Mouse (Mus musculus) heart, embryonic 12.5 days (tissue): ENCODE data around the gene Lipa. TPM values are rescaled to one million over a fixed set of nuclear protein-coding genes. Genes with fewer than 3 reads are reported as not detected.

Source experiments
- ATAC-seq: fragments of 200-750 bp; cut with Nextera tagmentation; 2 replicates; pipeline ENCODE4 v1.8.0; 2017; ENCODE audit warnings: moderate TSS enrichment, moderate library complexity; ENCODE audit not compliant: insufficient number of reproducible peaks, low FRiP score
- H3K27ac ChIP-seq: fragments of 300-500 bp; sonication (generic); 2 replicates; pipeline ENCODE4 v1.5.1; 2016; ENCODE audit warnings: mild to moderate bottlenecking, moderate library complexity; ENCODE audit not compliant: poor library complexity, severe bottlenecking
- H3K27me3 ChIP-seq: fragments of 300-500 bp; sonication (generic); replicated peaks from 2 replicates; pipeline ENCODE4 v1.6.1; 2016; ENCODE audit warnings: mild to moderate bottlenecking, moderate library complexity
- H3K36me3 ChIP-seq: fragments of 300-500 bp; sonication (generic); 2 replicates; pipeline ENCODE4 v1.6.1; 2016; ENCODE audit warnings: mild to moderate bottlenecking, moderate library complexity
- H3K4me1 ChIP-seq: fragments of 300-500 bp; sonication (generic); replicated peaks from 2 replicates; pipeline ENCODE4 v1.6.1; 2016; ENCODE audit warnings: mild to moderate bottlenecking
- H3K4me2 ChIP-seq: fragments of 300-500 bp; sonication (generic); 2 replicates; pipeline ENCODE4 v1.6.1; 2016; ENCODE audit warnings: mild to moderate bottlenecking, moderate library complexity
- H3K4me3 ChIP-seq: fragments of 300-500 bp; sonication (generic); 2 replicates; pipeline ENCODE4 v1.5.1; 2016; ENCODE audit warnings: mild to moderate bottlenecking
- H3K9ac ChIP-seq: fragments of 300-500 bp; sonication (generic); 2 replicates; pipeline ENCODE4 v1.6.1; 2016; ENCODE audit warnings: mild to moderate bottlenecking, moderate library complexity
- H3K9me3 ChIP-seq: fragments of 300-500 bp; sonication (generic); replicated peaks from 2 replicates; pipeline ENCODE4 v1.6.1; 2016; ENCODE audit warnings: mild to moderate bottlenecking, moderate library complexity
- WGBS: fragments of 180-500 bp; shearing (Covaris S2); methylation state at CpG from one replicate; pipeline ENCODE4 v1.1.7; 2016; 5-methylcytosine and 5-hydroxymethylcytosine counted together
- polyA plus RNA-seq: library from polyadenylated mRNA; unstranded; fragments of >200 nt; fragmentation: Nextera tagmentation; extraction: Ambion mirVana; gene quantifications from 2 replicates; pipeline ENCODE4 v1.2.1, GENCODE M21; 2016

Lipa gene
- polyA plus RNA-seq, 1 experiment from 2014 or later: 38.7 TPM

- Histone ChIP-seq H3K4me3 (no peak overlapping the region; the same call in 1 of the 2 replicates), H3K9me3 (no peaks in the 10 kb centered on the region), H3K9ac (no peak overlapping the region), H3K4me2 (peak overlapping the region; percentile 39), H3K4me1 (peaks cover 26% of the 10 kb centered on the region), H3K36me3 (no peaks in the 10 kb centered on the region), H3K27ac (peak overlapping the region; percentile 67), H3K27me3 (no peaks in the 10 kb centered on the region)
- 47% methylated on average over 6 of the region's 6 CpGs for WGBS
- ATAC-seq: no peak
Measured at GRCm38 (mm10) chr19:34553021-34553420, 25.7 kb upstream of the Lipa start.

GRCm38 (mm10) chr19:34551981-34552380 lies 24.7 kb upstream of the Lipa start:
- H3K36me3 ChIP-seq: no peaks in the 10 kb centered on the region
- no peak for ATAC-seq
- WGBS: 44% methylated on average over 5 of the region's 5 CpGs
- H3K4me3 ChIP-seq: 0 out of 2 replicates have a peak overlapping the region, but pooled peaks have one; percentile 6
- H3K27ac ChIP-seq: peak overlapping the region; percentile 81
- H3K27me3 ChIP-seq: no peaks in the 10 kb centered on the region
- no peaks in the 10 kb centered on the region for H3K9me3 ChIP-seq
- peaks cover 26% of the 10 kb centered on the region for H3K4me1 ChIP-seq
- H3K4me2 ChIP-seq: peak overlapping the region; percentile 49
- no peak overlapping the region for H3K9ac ChIP-seq

- peak within 1 kb of the TSS; percentile 66 for H3K4me2 ChIP-seq
- no peaks in the 10 kb centered on the region for H3K27me3 ChIP-seq
- WGBS: under 1% methylated on average over 22 of the region's 22 CpGs
- peak; percentile 86 for ATAC-seq
- peak within 1 kb of the TSS; percentile 81 for H3K27ac ChIP-seq
- H3K9me3 ChIP-seq: no peaks in the 10 kb centered on the region
- peaks cover 20% of the 10 kb centered on the region for H3K4me1 ChIP-seq
- peak within 1 kb of the TSS; percentile 55 for H3K4me3 ChIP-seq
- no peaks in the 10 kb centered on the region for H3K36me3 ChIP-seq
- H3K9ac ChIP-seq: peak within 1 kb of the TSS; percentile 36; the same call in 1 of the 2 replicates
Measured at GRCm38 (mm10) chr19:34550534-34551223, 23.4 kb upstream of the Lipa start, which contains the start of gene Ifit2. Gene Ifit2, plus strand, starts transcription at chr19:34550694.

GRCm38 (mm10) chr19:34550205-34550533 lies 22.9 kb upstream of the Lipa start:
- 25% methylated on average over 4 of the region's 4 CpGs for WGBS
- H3K36me3 ChIP-seq: no peaks in the 10 kb centered on the region
- no peaks in the 10 kb centered on the region for H3K27me3 ChIP-seq
- no peaks in the 10 kb centered on the region for H3K9me3 ChIP-seq
- H3K4me2 ChIP-seq: peak overlapping the region; percentile 66
- peak overlapping the region; percentile 55 for H3K4me3 ChIP-seq
- no peak overlapping the region for H3K9ac ChIP-seq
- no peak for ATAC-seq
- H3K4me1 ChIP-seq: peaks cover 20% of the 10 kb centered on the region
- no peak overlapping the region for H3K27ac ChIP-seq

- Histone ChIP-seq H3K27me3 (no peaks in the 10 kb centered on the region), H3K4me1 (peaks cover 11% of the 10 kb centered on the region), H3K4me3 (no peak overlapping the region), H3K9me3 (no peaks in the 10 kb centered on the region), H3K9ac (no peak overlapping the region), H3K36me3 (no peaks in the 10 kb centered on the region), H3K27ac (no peak overlapping the region), H3K4me2 (no peak overlapping the region)
- WGBS: 28% methylated on average over 7 of the region's 7 CpGs
- ATAC-seq: no peak
Measured at GRCm38 (mm10) chr19:34547976-34548375, 20.7 kb upstream of the Lipa start.

GRCm38 (mm10) chr19:34546211-34546610 lies 18.9 kb upstream of the Lipa start:
- H3K36me3 ChIP-seq: no peaks in the 10 kb centered on the region
- no peak overlapping the region for H3K9ac ChIP-seq
- ATAC-seq: no peak
- 82% methylated on average over 4 of the region's 4 CpGs for WGBS
- H3K27ac ChIP-seq: no peak overlapping the region
- H3K9me3 ChIP-seq: no peaks in the 10 kb centered on the region
- H3K4me2 ChIP-seq: no peak overlapping the region
- H3K27me3 ChIP-seq: no peaks in the 10 kb centered on the region
- H3K4me3 ChIP-seq: no peak overlapping the region
- no peaks in the 10 kb centered on the region for H3K4me1 ChIP-seq

- Histone ChIP-seq H3K27me3 (no peaks in the 10 kb centered on the region), H3K4me2 (no peak overlapping the region), H3K9ac (no peak overlapping the region), H3K36me3 (no peaks in the 10 kb centered on the region), H3K9me3 (0 out of 2 replicates have a peak, but pooled peaks cover 4% of the 10 kb centered on the region), H3K4me1 (no peaks in the 10 kb centered on the region), H3K4me3 (no peak overlapping the region), H3K27ac (no peak overlapping the region)
- no peak for ATAC-seq
- WGBS: 75% methylated on average over 1 of the region's 1 CpGs
Measured at GRCm38 (mm10) chr19:34539422-34539821, 12.1 kb upstream of the Lipa start.

- no peak overlapping the region for H3K4me2 ChIP-seq
- WGBS: 87% methylated on average over 4 of the region's 4 CpGs
- no peak overlapping the region for H3K9ac ChIP-seq
- no peaks in the 10 kb centered on the region for H3K27me3 ChIP-seq
- peaks cover 4% of the 10 kb centered on the region; the same call in 1 of the 2 replicates for H3K9me3 ChIP-seq
- no peak for ATAC-seq
- no peaks in the 10 kb centered on the region for H3K36me3 ChIP-seq
- H3K4me1 ChIP-seq: no peaks in the 10 kb centered on the region
- H3K27ac ChIP-seq: no peak overlapping the region
- no peak overlapping the region for H3K4me3 ChIP-seq
Measured at GRCm38 (mm10) chr19:34532061-34532751, 4.9 kb upstream of the Lipa start.

GRCm38 (mm10) chr19:34526321-34526923 lies 852 bp downstream of the Lipa start:
- Histone ChIP-seq H3K4me3 (peak overlapping the region; percentile 72), H3K4me1 (peaks cover 13% of the 10 kb centered on the region), H3K9ac (peak overlapping the region; percentile 81), H3K36me3 (peaks cover 4% of the 10 kb centered on the region; the same call in 1 of the 2 replicates), H3K9me3 (no peaks in the 10 kb centered on the region), H3K27ac (peak overlapping the region; percentile 58; the same call in 1 of the 2 replicates), H3K4me2 (peak overlapping the region; percentile 77), H3K27me3 (no peaks in the 10 kb centered on the region)
- WGBS: 17% methylated on average over 11 of the region's 11 CpGs
- ATAC-seq: no peak

GRCm38 (mm10) chr19:34524646-34525045 lies 2.6 kb downstream of the Lipa start:
- Histone ChIP-seq H3K9me3 (no peaks in the 10 kb centered on the region), H3K27me3 (no peaks in the 10 kb centered on the region), H3K4me2 (peak overlapping the region; percentile 38), H3K9ac (no peak overlapping the region), H3K4me3 (no peak overlapping the region), H3K36me3 (peaks cover 4% of the 10 kb centered on the region; the same call in 1 of the 2 replicates), H3K4me1 (peaks cover 13% of the 10 kb centered on the region), H3K27ac (no peak overlapping the region)
- no peak for ATAC-seq
- WGBS: 26% methylated on average over 9 of the region's 9 CpGs

GRCm38 (mm10) chr19:34523106-34523725 lies 4.1 kb downstream of the Lipa start:
- Histone ChIP-seq H3K4me2 (no peak overlapping the region), H3K36me3 (peaks cover 5% of the 10 kb centered on the region; the same call in 1 of the 2 replicates), H3K27me3 (no peaks in the 10 kb centered on the region), H3K4me3 (no peak overlapping the region), H3K9me3 (no peaks in the 10 kb centered on the region), H3K4me1 (peaks cover 13% of the 10 kb centered on the region), H3K27ac (no peak overlapping the region), H3K9ac (no peak overlapping the region)
- no peak for ATAC-seq
- WGBS: 69% methylated on average over 12 of the region's 12 CpGs
